Mouse (Mus musculus): ENCODE data around the gene Gm29094.
"Not testable (repeated sequence)": the region's sequence is repeated elsewhere in the genome, so short reads cannot be mapped to it uniquely, and the experiment has no call there.

The Gm29094 gene

DNA sequence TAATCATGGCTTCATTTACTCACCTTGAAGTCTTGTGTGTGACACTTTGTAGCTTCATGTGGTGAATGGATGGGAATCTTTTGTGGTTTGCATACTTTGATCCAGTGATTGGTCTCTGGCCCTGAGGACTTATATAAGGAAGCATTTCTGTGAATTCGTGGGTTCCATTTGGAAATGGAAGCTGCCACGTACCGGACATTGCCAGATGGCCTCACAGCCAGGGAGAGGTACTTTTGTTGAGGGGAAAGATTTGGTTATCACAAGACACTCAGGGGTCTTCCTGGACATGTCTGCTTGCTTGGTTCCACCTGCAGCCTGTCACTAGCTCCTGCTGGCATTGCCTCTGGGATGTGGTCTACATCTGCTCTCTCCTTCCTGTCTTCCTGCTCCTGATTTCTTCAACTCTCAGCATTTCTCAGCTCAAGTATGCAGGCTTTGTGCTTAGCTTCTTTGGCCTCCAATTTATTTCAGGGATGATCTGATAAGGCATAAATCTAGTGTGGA lies 41.4 kb downstream of the Gm29094 start:
- not testable (repeated sequence) for DNase-seq (ENCODE audit: low read depth)

DNA sequence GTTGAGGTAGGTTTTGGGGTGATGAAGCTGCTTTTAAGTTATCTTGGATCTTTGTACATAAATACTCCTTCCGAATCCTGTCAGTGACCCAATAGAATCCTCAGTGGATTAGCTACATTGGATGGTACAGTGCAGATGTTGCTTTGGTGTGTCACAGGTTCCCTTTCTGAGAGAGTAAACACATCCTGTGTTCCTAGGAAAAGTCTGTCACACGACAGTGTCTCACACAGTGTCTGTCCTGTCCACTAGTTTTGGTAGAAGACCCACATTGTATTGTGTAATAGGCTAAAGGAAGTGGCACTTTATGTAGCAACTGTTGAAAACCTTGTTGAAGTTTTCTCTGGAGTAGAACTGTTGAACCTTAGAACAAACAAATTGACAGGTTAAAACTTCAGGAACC lies 54.2 kb downstream of the Gm29094 start:
- DNase-seq (ENCODE audit: low read depth) = no peak

DNA sequence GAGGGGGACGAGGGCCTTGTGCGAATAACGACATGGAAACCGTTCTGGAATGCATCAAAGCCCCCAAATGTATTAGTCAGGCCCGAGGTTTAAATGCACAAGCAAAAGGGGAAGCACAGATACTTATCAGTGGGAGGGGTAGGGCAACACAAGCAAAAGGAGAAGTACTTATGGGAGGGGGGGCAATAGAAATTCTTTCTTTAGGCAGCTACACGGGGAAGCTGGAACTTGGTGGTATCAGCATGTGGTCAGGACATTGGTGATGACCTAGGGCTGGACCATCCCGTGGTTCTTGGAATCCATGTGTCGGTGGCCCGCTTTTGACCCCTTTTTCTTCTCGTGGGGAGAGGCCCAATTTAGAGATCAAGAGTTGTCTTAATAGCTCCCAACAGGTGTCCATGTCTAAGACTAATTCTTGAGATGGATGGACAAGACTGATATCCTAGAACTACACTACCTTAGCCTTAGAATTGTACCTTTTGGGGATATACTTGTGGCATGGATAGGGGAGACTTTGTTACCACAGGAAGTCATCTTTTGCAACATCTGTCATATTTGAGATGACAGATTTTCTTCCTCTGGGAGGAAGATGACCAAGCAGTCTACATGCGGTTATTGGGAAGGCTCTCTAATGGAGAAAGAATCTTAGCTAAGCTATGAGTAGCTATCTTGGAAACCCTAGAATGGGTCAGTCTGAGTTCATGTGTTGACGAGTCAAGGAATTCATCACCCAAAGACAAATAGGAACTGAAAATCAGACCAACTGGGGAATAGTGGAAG lies 57.6 kb downstream of the Gm29094 start:
- DNase-seq (ENCODE audit: low read depth) = no peak

DNA sequence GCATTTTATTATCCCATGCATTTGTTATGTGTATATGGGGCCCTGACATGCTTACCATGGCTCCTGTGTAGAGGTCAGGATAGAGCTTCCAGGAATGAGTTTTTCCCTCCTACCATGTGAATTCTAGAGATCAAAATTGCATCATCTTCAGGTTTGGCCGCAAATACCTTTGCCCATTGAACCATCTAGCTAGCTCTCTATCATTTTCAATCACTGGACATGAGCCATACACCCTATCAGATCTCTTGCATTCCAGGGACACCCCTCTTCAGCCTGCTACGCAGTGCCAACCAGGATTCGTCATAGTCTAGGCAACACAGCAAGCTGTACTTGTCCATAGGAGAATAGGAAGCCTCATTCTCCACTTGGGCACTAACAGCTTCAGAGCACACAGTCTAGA lies 64.8 kb downstream of the Gm29094 start:
- DNase-seq (ENCODE audit: low read depth) = no peak

DNA sequence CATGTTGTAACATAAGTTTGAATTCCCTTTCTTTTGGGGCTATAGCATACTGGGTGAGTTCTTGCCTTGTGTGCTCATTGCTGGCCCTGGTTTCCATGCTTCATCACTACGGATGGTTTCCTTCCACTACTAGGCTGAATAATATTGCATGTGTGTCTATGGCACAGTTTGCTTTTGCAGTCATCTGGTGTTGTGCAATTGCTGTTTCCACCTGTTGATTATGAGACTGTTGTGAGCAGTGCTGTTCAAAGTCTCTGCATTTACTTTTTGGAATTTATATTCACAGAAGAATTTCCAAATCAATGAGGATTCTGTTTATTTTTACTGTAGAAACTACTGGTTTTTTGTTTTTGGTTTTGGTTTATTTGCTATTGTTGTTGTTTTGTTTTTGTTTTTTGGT lies 65.4 kb downstream of the Gm29094 start:
- DNase-seq (ENCODE audit: low read depth) = no peak

Data from c-Kit-positive CD71-positive TER-119-negative erythroid progenitor cells, embryonic 14.5 days (primary cell).